Mouse (Mus musculus) fibroblast of lung, adult 2 months (primary cell): ENCODE data around the gene L3mbtl2.

Experiments used
- DNase-seq: peaks from one replicate; pipeline ENCODE4 v3.0.0-alpha.2; 2011; ENCODE audit warnings: low read depth

L3mbtl2 gene

GRCm38 (mm10) chr15:81708991-81709390, 45.3 kb downstream of the L3mbtl2 start:
- DNase-seq, result no peak

- DNase-seq, result no peak
Observed at GRCm38 (mm10) chr15:81709686-81710085, 46.0 kb downstream of the L3mbtl2 start.

GRCm38 (mm10) chr15:81710801-81711200, 47.1 kb downstream of the L3mbtl2 start:
- no peak for DNase-seq

GRCm38 (mm10) chr15:81713742-81714141, 50.1 kb downstream of the L3mbtl2 start:
- DNase-seq, result no peak

- no peak for DNase-seq
Observed at GRCm38 (mm10) chr15:81718336-81719138, 54.8 kb downstream of the L3mbtl2 start.

- DNase-seq, result no peak
Observed at GRCm38 (mm10) chr15:81719139-81719531, 55.4 kb downstream of the L3mbtl2 start.

- no peak for DNase-seq
Observed at GRCm38 (mm10) chr15:81722361-81722760, 58.7 kb downstream of the L3mbtl2 start.

GRCm38 (mm10) chr15:81723653-81724052, 60.0 kb downstream of the L3mbtl2 start:
- no peak for DNase-seq

GRCm38 (mm10) chr15:81725965-81726364, 62.3 kb downstream of the L3mbtl2 start:
- DNase-seq, result no peak

- no peak for DNase-seq
Observed at GRCm38 (mm10) chr15:81729241-81729791, 65.6 kb downstream of the L3mbtl2 start.

- DNase-seq, result peak; percentile 99
Observed at GRCm38 (mm10) chr15:81729792-81730635, 66.3 kb downstream of the L3mbtl2 start.

- DNase-seq, result no peak
Observed at GRCm38 (mm10) chr15:81735075-81735474, 71.4 kb downstream of the L3mbtl2 start.
